Mouse (Mus musculus) cerebellum, postnatal 10 days (tissue): ENCODE data around the gene Mmp15.
"Not testable (repeated sequence)": the region's sequence is repeated elsewhere in the genome, so short reads cannot be mapped to it uniquely, and the experiment has no call there.

ENCODE experiments used
- DNase-seq, 2 experiments: peaks; one replicate each; pipeline ENCODE4 v3.0.0; 2021; ENCODE audit warnings: mixed read lengths in 2 of 2

The Mmp15 gene

GRCm38 (mm10) chr8:95378928-95379327, 26.9 kb downstream of the Mmp15 start:
- DNase-seq: not testable (repeated sequence)

GRCm38 (mm10) chr8:95380953-95381352, 28.9 kb downstream of the Mmp15 start:
- no peak for DNase-seq

- DNase-seq: no peak
Measured at GRCm38 (mm10) chr8:95381595-95381994, 29.5 kb downstream of the Mmp15 start.

- no peak for DNase-seq
Measured at GRCm38 (mm10) chr8:95384501-95384900, 32.4 kb downstream of the Mmp15 start.

GRCm38 (mm10) chr8:95386037-95386436, 34.0 kb downstream of the Mmp15 start:
- no peak for DNase-seq

- no peak for DNase-seq
Measured at GRCm38 (mm10) chr8:95387221-95387620, 35.2 kb downstream of the Mmp15 start.

- DNase-seq: peak; percentile 50 to 76
Measured at GRCm38 (mm10) chr8:95387936-95388335, 35.9 kb downstream of the Mmp15 start.

GRCm38 (mm10) chr8:95390312-95390711, 38.2 kb downstream of the Mmp15 start:
- no peak for DNase-seq

GRCm38 (mm10) chr8:95391101-95391500, 39.0 kb downstream of the Mmp15 start:
- no peak for DNase-seq

GRCm38 (mm10) chr8:95392604-95393003, 40.5 kb downstream of the Mmp15 start:
- no peak for DNase-seq

GRCm38 (mm10) chr8:95395186-95395918, 43.3 kb downstream of the Mmp15 start:
- DNase-seq: no peak

- no peak for DNase-seq
Measured at GRCm38 (mm10) chr8:95396752-95397151, 44.7 kb downstream of the Mmp15 start.

GRCm38 (mm10) chr8:95397201-95397600, 45.1 kb downstream of the Mmp15 start:
- no peak for DNase-seq

- DNase-seq: no peak
Measured at GRCm38 (mm10) chr8:95399131-95399530, 47.1 kb downstream of the Mmp15 start.

- DNase-seq: no peak
Measured at GRCm38 (mm10) chr8:95401091-95401490, 49.0 kb downstream of the Mmp15 start.

GRCm38 (mm10) chr8:95409518-95409917, 57.5 kb downstream of the Mmp15 start:
- no peak for DNase-seq

- peak in 1 of 2 experiments; percentile 45 for DNase-seq
Measured at GRCm38 (mm10) chr8:95411309-95411972, 59.4 kb downstream of the Mmp15 start.

- DNase-seq: no peak
Measured at GRCm38 (mm10) chr8:95422193-95422810, 70.2 kb downstream of the Mmp15 start.
